Mouse (Mus musculus): ENCODE measurements around the gene Fads6. TPM values are rescaled to one million over a fixed set of nuclear protein-coding genes. Genes with fewer than 3 reads are reported as not detected.

Gene Fads6
- total RNA-seq, 2 experiments from 2014 or later: not detected

DNA sequence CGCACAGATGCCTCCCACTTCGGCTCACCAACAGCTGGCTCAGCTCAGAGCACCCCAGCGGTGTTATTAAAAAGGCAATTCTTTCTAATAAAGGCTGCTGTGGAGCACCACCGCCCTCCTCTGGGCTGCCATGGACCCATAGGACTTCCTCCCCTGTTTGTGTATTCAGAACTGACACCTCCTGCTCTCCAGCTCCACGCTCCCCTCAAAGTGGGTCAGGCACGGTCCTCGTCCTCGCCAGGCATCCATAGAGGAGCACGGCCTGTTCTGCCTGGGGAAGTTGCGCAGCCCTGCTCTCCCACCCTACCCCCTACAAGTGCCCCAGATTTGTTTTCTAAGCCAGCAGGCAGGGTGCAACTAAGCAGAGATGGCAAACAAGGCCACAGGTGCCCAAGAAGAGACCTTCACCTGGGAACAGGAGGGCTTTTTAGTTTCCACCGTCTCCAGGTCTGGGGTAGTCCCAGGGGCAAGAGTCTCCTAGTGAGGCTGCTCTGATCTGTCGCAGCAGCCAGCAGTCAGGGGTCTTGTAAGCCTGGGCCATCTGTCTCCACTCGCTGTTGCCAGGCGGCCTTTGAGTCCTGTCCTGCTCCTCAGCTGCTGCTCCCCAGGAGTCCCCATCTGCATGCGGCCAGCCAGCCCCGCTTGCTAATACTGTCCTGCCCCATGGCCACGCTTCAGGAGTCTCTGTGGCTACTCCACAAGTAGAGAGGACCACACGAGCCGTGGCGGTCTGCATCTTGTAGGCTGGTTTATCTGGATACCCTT lies 63.8 kb downstream of the Fads6 start:
- no peak for ATAC-seq (replicated peaks; ENCODE audit: low FRiP score, low TSS enrichment, poor library complexity, severe bottlenecking)

DNA sequence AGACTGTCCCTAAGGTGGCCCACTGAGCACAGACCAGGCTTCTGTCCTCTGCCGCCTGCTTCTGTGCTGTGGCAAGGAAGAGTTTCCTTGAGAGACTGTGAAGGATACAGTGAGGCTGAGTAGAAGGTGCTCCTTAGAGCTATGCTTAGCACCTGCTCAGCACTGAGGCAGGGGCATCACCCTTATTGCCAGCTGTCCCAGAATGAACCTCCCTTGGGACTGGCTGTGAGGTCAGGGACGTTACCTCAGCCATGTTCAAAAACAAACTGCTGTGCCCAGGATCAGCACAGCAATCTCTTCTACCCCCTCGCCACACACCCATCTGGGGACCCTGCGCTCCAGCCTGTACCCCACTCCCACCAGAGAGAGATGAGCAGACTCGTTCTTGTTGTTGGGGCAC lies 64.6 kb downstream of the Fads6 start:
- no peak for ATAC-seq (replicated peaks; ENCODE audit: low FRiP score, low TSS enrichment, poor library complexity, severe bottlenecking)

DNA sequence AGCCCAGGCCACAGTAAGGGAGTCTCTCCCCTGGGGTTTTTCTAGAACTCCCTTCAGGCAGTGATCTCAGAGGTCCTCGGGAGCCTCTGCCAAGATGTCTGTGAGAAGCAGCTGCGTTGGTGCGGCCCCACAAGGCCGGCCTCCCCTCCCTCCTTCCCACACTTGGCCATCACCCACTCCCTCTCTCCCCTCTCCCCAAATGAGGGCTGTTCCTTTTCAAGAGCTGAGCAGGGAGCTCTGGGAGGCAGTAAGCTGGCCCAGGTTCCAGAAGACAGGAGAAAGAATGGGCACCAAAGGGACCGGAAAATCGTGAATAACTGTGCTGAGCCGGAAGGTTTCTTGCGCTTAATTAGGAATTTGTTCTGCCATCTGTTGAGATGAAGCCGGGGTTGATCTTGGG lies 65.5 kb downstream of the Fads6 start:
- no peak for ATAC-seq (replicated peaks; ENCODE audit: low FRiP score, low TSS enrichment, poor library complexity, severe bottlenecking)

DNA sequence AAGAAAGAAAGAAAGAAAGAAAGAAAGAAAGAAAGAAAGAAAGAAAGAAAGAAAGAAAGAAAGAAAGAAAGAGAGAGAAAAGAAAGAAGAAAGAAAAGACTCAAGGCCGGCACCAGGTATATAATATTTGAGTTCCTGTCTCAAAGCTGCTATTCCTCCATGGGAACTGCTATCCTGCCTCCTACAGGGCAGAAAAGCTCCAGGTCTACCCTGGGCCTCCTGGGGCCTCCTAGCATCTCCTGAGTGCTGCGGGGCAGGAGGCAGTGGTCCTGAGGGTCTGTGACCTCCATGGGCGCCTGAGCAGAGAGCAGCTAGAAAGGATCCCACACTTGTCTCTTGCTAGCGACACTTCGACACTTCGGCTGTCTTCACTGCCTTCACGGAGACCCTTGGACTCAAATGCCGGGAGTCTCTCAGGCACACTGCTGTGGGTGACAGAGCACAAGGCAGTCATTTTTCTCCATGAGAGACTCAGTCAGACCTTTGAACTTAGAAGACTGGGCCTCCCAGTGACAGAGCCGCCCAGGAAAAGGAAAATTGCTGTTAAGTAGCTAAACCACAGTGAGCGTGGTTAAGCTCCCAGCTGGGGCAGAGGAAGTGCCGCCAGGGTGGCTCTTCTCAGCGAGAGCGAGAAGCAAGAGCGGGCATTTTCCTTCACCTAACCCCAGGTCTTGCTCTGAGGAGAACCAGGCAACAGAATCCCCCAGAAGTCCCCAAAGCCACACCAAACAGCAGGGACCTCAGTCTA lies 66.1 kb downstream of the Fads6 start:
- ATAC-seq (replicated peaks; ENCODE audit: low FRiP score, low TSS enrichment, poor library complexity, severe bottlenecking): no peak

Other genes with a start within 250 kb of the Fads6 start
- gene Cd300ld3, start 249.3 kb downstream of the Fads6 start, total RNA-seq (2014; fragmentation: Nextera tagmentation): not detected in 2 replicates
- 1.3 TPM in 1 of 2 replicates, not detected in the other for gene Cd300ld3, start 249.3 kb downstream of the Fads6 start, total RNA-seq (2017)
- not detected in 2 replicates for gene Cd300e, start 235.5 kb downstream of the Fads6 start, total RNA-seq (2014; fragmentation: Nextera tagmentation)
- gene Cd300e, start 235.5 kb downstream of the Fads6 start, total RNA-seq (2017): not detected in 2 replicates
- gene Rab37, start 206.2 kb downstream of the Fads6 start, total RNA-seq (2014; fragmentation: Nextera tagmentation): 24.4 and 34.3 TPM in 2 replicates
- gene Rab37, start 206.2 kb downstream of the Fads6 start, total RNA-seq (2017): 23.5 and 74.4 TPM in 2 replicates
- 2.1 TPM in 1 of 2 replicates, not detected in the other for gene Cd300lf, start 163.7 kb downstream of the Fads6 start, total RNA-seq (2014; fragmentation: Nextera tagmentation)
- 1.0 and 3.4 TPM in 2 replicates for gene Cd300lf, start 163.7 kb downstream of the Fads6 start, total RNA-seq (2017)
- gene Slc9a3r1, start 134.3 kb downstream of the Fads6 start, total RNA-seq (2014; fragmentation: Nextera tagmentation): 20.4 and 22.2 TPM in 2 replicates
- 25.9 and 28.3 TPM in 2 replicates for gene Slc9a3r1, start 134.3 kb downstream of the Fads6 start, total RNA-seq (2017)
- gene Tmem104, start 110.2 kb downstream of the Fads6 start, total RNA-seq (2014; fragmentation: Nextera tagmentation): 5.0 and 10.1 TPM in 2 replicates
- 1.8 and 7.9 TPM in 2 replicates for gene Tmem104, start 110.2 kb downstream of the Fads6 start, total RNA-seq (2017)
- gene Nat9, start 109.8 kb downstream of the Fads6 start, total RNA-seq (2014; fragmentation: Nextera tagmentation): 15.0 and 24.9 TPM in 2 replicates
- gene Nat9, start 109.8 kb downstream of the Fads6 start, total RNA-seq (2017): 19.4 and 51.5 TPM in 2 replicates
- gene Grin2c, start 30.4 kb downstream of the Fads6 start, total RNA-seq (2014; fragmentation: Nextera tagmentation): not detected in 2 replicates
- gene Grin2c, start 30.4 kb downstream of the Fads6 start, total RNA-seq (2017): not detected in 2 replicates
- gene Fdxr, start 20.6 kb downstream of the Fads6 start, total RNA-seq (2014; fragmentation: Nextera tagmentation): 17.0 and 18.6 TPM in 2 replicates
- 5.9 and 20.8 TPM in 2 replicates for gene Fdxr, start 20.6 kb downstream of the Fads6 start, total RNA-seq (2017)
- not detected in 2 replicates for gene Otop2, start 9.5 kb upstream of the Fads6 start, total RNA-seq (2014; fragmentation: Nextera tagmentation)
- gene Otop2, start 9.5 kb upstream of the Fads6 start, total RNA-seq (2017): not detected in 2 replicates
- gene Ush1g, start 24.4 kb upstream of the Fads6 start, total RNA-seq (2014; fragmentation: Nextera tagmentation): not detected in 2 replicates
- gene Ush1g, start 24.4 kb upstream of the Fads6 start, total RNA-seq (2017): not detected in 2 replicates
- not detected in 2 replicates for gene Otop3, start 37.1 kb upstream of the Fads6 start, total RNA-seq (2014; fragmentation: Nextera tagmentation)
- gene Otop3, start 37.1 kb upstream of the Fads6 start, total RNA-seq (2017): not detected in 2 replicates
- gene Hid1, start 70.1 kb upstream of the Fads6 start, total RNA-seq (2014; fragmentation: Nextera tagmentation): 0.17 TPM in 1 of 2 replicates, not detected in the other
- not detected in 2 replicates for gene Hid1, start 70.1 kb upstream of the Fads6 start, total RNA-seq (2017)
- gene Cdr2l, start 84.3 kb upstream of the Fads6 start, total RNA-seq (2014; fragmentation: Nextera tagmentation): not detected in 2 replicates
- gene Cdr2l, start 84.3 kb upstream of the Fads6 start, total RNA-seq (2017): 0.38 TPM in 1 of 2 replicates, not detected in the other
- gene Mrpl58, start 106.1 kb upstream of the Fads6 start, total RNA-seq (2014; fragmentation: Nextera tagmentation): 81.8 and 92.4 TPM in 2 replicates
- 56.9 and 64.4 TPM in 2 replicates for gene Mrpl58, start 106.1 kb upstream of the Fads6 start, total RNA-seq (2017)
- gene Atp5h, start 122.3 kb upstream of the Fads6 start, total RNA-seq (2014; fragmentation: Nextera tagmentation): 864 and 908 TPM in 2 replicates
- 793 and 990 TPM in 2 replicates for gene Atp5h, start 122.3 kb upstream of the Fads6 start, total RNA-seq (2017)
- gene Kctd2, start 122.5 kb upstream of the Fads6 start, total RNA-seq (2014; fragmentation: Nextera tagmentation): 17.4 and 18.4 TPM in 2 replicates
- 10.9 and 13.0 TPM in 2 replicates for gene Kctd2, start 122.5 kb upstream of the Fads6 start, total RNA-seq (2017)
- gene Trim80, start 142.9 kb upstream of the Fads6 start, total RNA-seq (2014; fragmentation: Nextera tagmentation): not detected in 2 replicates
- not detected in 2 replicates for gene Trim80, start 142.9 kb upstream of the Fads6 start, total RNA-seq (2017)
- not detected in 2 replicates for gene Slc16a5, start 164.8 kb upstream of the Fads6 start, total RNA-seq (2014; fragmentation: Nextera tagmentation)
- gene Slc16a5, start 164.8 kb upstream of the Fads6 start, total RNA-seq (2017): not detected in 2 replicates
- 4.2 and 10.1 TPM in 2 replicates for gene Armc7, start 178.0 kb upstream of the Fads6 start, total RNA-seq (2014; fragmentation: Nextera tagmentation)
- gene Armc7, start 178.0 kb upstream of the Fads6 start, total RNA-seq (2017): 8.3 and 8.7 TPM in 2 replicates
- gene Nt5c, start 194.2 kb upstream of the Fads6 start, total RNA-seq (2014; fragmentation: Nextera tagmentation): 81.6 and 117 TPM in 2 replicates
- gene Nt5c, start 194.2 kb upstream of the Fads6 start, total RNA-seq (2017): 79.8 and 101 TPM in 2 replicates
- 167 and 191 TPM in 2 replicates for gene Jpt1, start 216.7 kb upstream of the Fads6 start, total RNA-seq (2014; fragmentation: Nextera tagmentation)
- gene Jpt1, start 216.7 kb upstream of the Fads6 start, total RNA-seq (2017): 122 and 142 TPM in 2 replicates
- gene Sumo2, start 238.6 kb upstream of the Fads6 start, total RNA-seq (2014; fragmentation: Nextera tagmentation): 541 and 596 TPM in 2 replicates
- 518 and 674 TPM in 2 replicates for gene Sumo2, start 238.6 kb upstream of the Fads6 start, total RNA-seq (2017)

Data from megakaryocyte-erythroid progenitor cell, adult 5-6 weeks (primary cell).